Mouse (Mus musculus) ES-CJ7 (cell line): Measurements from ENCODE around the gene Epm2a.
"Not testable (repeated sequence)": the region's sequence is repeated elsewhere in the genome, so short reads cannot be mapped to it uniquely, and the experiment has no call there.

Source experiments
- DNase-seq: peaks from one replicate; pipeline ENCODE4 v3.0.0; 2011; ENCODE audit warnings: low read depth, low spot score

Gene Epm2a

GRCm38 (mm10) chr10:11343205-11344141 lies at the start of gene Epm2a:
TSS of gene Epm2a (plus strand) at chr10:11343404.
- DNase-seq = peak; percentile 77

- DNase-seq = no peak
Observed at GRCm38 (mm10) chr10:11298418-11298817, 44.8 kb upstream of the Epm2a start.

GRCm38 (mm10) chr10:11305365-11306053 lies 37.7 kb upstream of the Epm2a start:
- no peak for DNase-seq

GRCm38 (mm10) chr10:11306054-11306367 lies 37.2 kb upstream of the Epm2a start:
- no peak for DNase-seq

- DNase-seq = no peak
Observed at GRCm38 (mm10) chr10:11309866-11310265, 33.3 kb upstream of the Epm2a start.

- DNase-seq = no peak
Observed at GRCm38 (mm10) chr10:11310481-11310880, 32.7 kb upstream of the Epm2a start.

- DNase-seq = peak; percentile 57
Observed at GRCm38 (mm10) chr10:11317856-11318454, 25.2 kb upstream of the Epm2a start.

- DNase-seq = no peak
Observed at GRCm38 (mm10) chr10:11319446-11319970, 23.7 kb upstream of the Epm2a start.

GRCm38 (mm10) chr10:11322316-11322715 lies 20.9 kb upstream of the Epm2a start:
- no peak for DNase-seq

GRCm38 (mm10) chr10:11323202-11323898 lies 19.9 kb upstream of the Epm2a start:
- no peak for DNase-seq

- DNase-seq = no peak
Observed at GRCm38 (mm10) chr10:11326526-11326925, 16.7 kb upstream of the Epm2a start.

GRCm38 (mm10) chr10:11344536-11345468 lies 1.6 kb downstream of the Epm2a start:
- DNase-seq = peak; percentile 37

- DNase-seq = not testable (repeated sequence)
Observed at GRCm38 (mm10) chr10:11350243-11350974, 7.2 kb downstream of the Epm2a start.

- DNase-seq = no peak
Observed at GRCm38 (mm10) chr10:11354609-11355008, 11.4 kb downstream of the Epm2a start.

GRCm38 (mm10) chr10:11361985-11362692 lies 18.9 kb downstream of the Epm2a start:
- DNase-seq = peak; percentile 68

- DNase-seq = no peak
Observed at GRCm38 (mm10) chr10:11362896-11363487, 19.8 kb downstream of the Epm2a start.

- DNase-seq = no peak
Observed at GRCm38 (mm10) chr10:11381302-11381701, 38.1 kb downstream of the Epm2a start.

GRCm38 (mm10) chr10:11410926-11411325 lies 67.7 kb downstream of the Epm2a start:
- peak; percentile 23 for DNase-seq

GRCm38 (mm10) chr10:11420071-11420470 lies 76.9 kb downstream of the Epm2a start:
- DNase-seq = no peak
